Mouse (Mus musculus) sigmoid colon, adult 10 weeks (tissue): ENCODE data around the gene Hsd17b7. TPM values are rescaled to one million over a fixed set of nuclear protein-coding genes. Genes with fewer than 3 reads are reported as not detected.

Source experiments
- polyA plus RNA-seq: library from polyadenylated mRNA; stranded (reverse); fragments of 350-450 nt; fragmentation: Illumina TruSeq; extraction: RNeasy Lipid Tissue Mini Kit (QIAGEN cat#74804); gene quantifications from one replicate; pipeline ENCODE4 v1.2.3, GENCODE M21; 2014; ENCODE audit warnings: low read depth, low replicate concordance

The Hsd17b7 gene
- polyA plus RNA-seq = 18.1 TPM

GRCm38 (mm10) chr1:169968792-169969515 lies at the start of gene Hsd17b7:
Gene Hsd17b7 (minus strand): TSS chr1:169969241.

DNA sequence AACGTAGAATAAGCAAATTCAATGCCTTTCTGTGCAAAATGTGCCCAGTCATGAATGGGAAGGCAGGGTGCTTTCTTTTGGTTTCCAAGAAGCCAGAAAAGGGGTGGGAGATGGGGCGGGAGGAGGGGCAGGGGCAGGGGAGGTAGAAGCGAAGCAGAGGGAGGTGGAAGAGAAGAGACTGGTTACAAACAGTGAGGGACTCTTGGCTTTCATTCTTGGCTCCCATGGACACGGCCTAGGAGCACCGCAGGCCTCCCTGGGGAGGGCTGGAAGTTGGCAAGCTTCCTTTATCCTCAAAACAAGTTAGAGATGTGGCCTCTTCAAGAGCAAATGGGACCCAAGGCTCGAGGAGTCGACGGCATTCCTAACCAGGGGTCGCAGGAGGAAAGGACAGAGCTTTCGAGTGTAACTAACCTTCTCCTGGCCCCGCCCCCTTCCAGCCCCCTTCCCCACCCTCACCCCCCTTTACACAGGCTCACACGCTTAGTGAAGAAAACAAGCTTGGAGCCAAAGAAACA lies 40.5 kb downstream of the Hsd17b7 start, which contains the start of gene Ccdc190:
TSS of gene Ccdc190 (plus strand) at position 195 of the 518 bp plus-strand sequence.

Other genes with a start within 250 kb of the Hsd17b7 start
- gene Rgs4, start 221.6 kb downstream of the Hsd17b7 start, polyA plus RNA-seq = 16.3 TPM
- not detected for gene Ccdc190, start 40.6 kb downstream of the Hsd17b7 start, polyA plus RNA-seq
- 57.8 TPM for gene Ddr2, start 141.5 kb upstream of the Hsd17b7 start, polyA plus RNA-seq
- gene Uap1, start 205.7 kb upstream of the Hsd17b7 start, polyA plus RNA-seq = 245 TPM
- 98.4 TPM for gene Uhmk1, start 246.2 kb upstream of the Hsd17b7 start, polyA plus RNA-seq